Mouse (Mus musculus) heart, embryonic 10.5 days (tissue): ENCODE data around the gene Rhob. TPM values are rescaled to one million over a fixed set of nuclear protein-coding genes. Genes with fewer than 3 reads are reported as not detected.

ENCODE experiments used
- polyA plus RNA-seq: library from polyadenylated mRNA; unstranded; fragments of >200 nt; fragmentation: Nextera tagmentation; extraction: Ambion mirVana; gene quantifications from 2 replicates; pipeline ENCODE4 v1.2.1, GENCODE M21; 2016

The Rhob gene
- polyA plus RNA-seq, 1 experiment from 2014 or later: 42.1 TPM

Other genes starting within 250 kb of the Rhob start
- 0.10 and 0.13 TPM in 2 replicates for gene Gdf7, start 198.1 kb downstream of the Rhob start, polyA plus RNA-seq
- 15.2 and 19.8 TPM in 2 replicates for gene Hs1bp3, start 186.6 kb downstream of the Rhob start, polyA plus RNA-seq
- not detected in 2 replicates for gene Slc7a15, start 99.1 kb upstream of the Rhob start, polyA plus RNA-seq
- gene Pum2, start 174.1 kb upstream of the Rhob start, polyA plus RNA-seq: 37.3 and 42.5 TPM in 2 replicates